Mouse (Mus musculus) liver, postnatal 0 days (tissue): ENCODE data around the gene Matn4. TPM values are rescaled to one million over a fixed set of nuclear protein-coding genes. Genes with fewer than 3 reads are reported as not detected.
A peak's percentile ranks its signal among the peaks of the same experiment; 100 is the strongest.

Experiments used
- ATAC-seq: fragments of 200-750 bp; cut with Nextera tagmentation; 2 replicates; pipeline ENCODE4 v1.8.0; 2017; ENCODE audit warnings: mild to moderate bottlenecking, moderate library complexity
- DNase-seq: peaks from one replicate; pipeline ENCODE4 v3.0.0-alpha.2; 2016
- H3K27ac ChIP-seq: fragments of 300-500 bp; sonication (generic); 2 replicates; pipeline ENCODE4 v1.5.1; 2014; ENCODE audit warnings: antibody characterized with exemption, moderate library complexity, mild to moderate bottlenecking, low read depth
- H3K27me3 ChIP-seq: fragments of 300-500 bp; sonication (generic); 2 replicates; pipeline ENCODE4 v1.6.1; 2014; ENCODE audit warnings: low read length, control low read depth, mixed read lengths; ENCODE audit not compliant: insufficient read depth
- H3K36me3 ChIP-seq: fragments of 300-500 bp; sonication (generic); replicated peaks from 2 replicates; pipeline ENCODE4 v1.6.1; 2014; ENCODE audit warnings: mild to moderate bottlenecking, control low read depth, low read length, moderate library complexity, mixed read lengths; ENCODE audit not compliant: insufficient read depth
- H3K4me1 ChIP-seq: fragments of 300-500 bp; sonication (generic); 2 replicates; pipeline ENCODE4 v1.6.1; 2014; ENCODE audit warnings: antibody characterized with exemption, mild to moderate bottlenecking, control low read depth; ENCODE audit not compliant: insufficient read depth
- H3K4me2 ChIP-seq: fragments of 300-500 bp; sonication (generic); 2 replicates; pipeline ENCODE4 v1.6.1; 2014; ENCODE audit warnings: low read depth, mild to moderate bottlenecking, low read length, moderate library complexity, mixed read lengths
- H3K4me3 ChIP-seq: fragments of 300-500 bp; sonication (generic); 2 replicates; pipeline ENCODE4 v1.5.1; 2014; ENCODE audit warnings: low read depth, low read length
- H3K9ac ChIP-seq: fragments of 300-500 bp; sonication (generic); replicated peaks from 2 replicates; pipeline ENCODE4 v1.6.1; 2014; ENCODE audit warnings: mild to moderate bottlenecking, moderate library complexity
- H3K9me3 ChIP-seq: fragments of 300-500 bp; sonication (generic); 2 replicates; pipeline ENCODE4 v1.6.1; 2016; ENCODE audit warnings: mild to moderate bottlenecking, control low read depth, low read length, mixed read lengths
- CTCF ChIP-seq: sonication (generic); IDR thresholded peaks from 2 replicates; pipeline ENCODE4 v1.5.1; 2016; ENCODE audit warnings: antibody characterized with exemption, low read depth
- EP300 ChIP-seq: IDR thresholded peaks from 2 replicates; pipeline ENCODE4 v1.6.1; 2016; ENCODE audit warnings: antibody characterized with exemption, low read depth, mild to moderate bottlenecking
- WGBS: fragments of 180-500 bp; shearing (Covaris S2); extraction: QIAGEN DNeasy Blood & Tissue Kit; methylation state at CpG from one replicate; pipeline ENCODE4 v1.1.7; 2014; ENCODE audit not compliant: insufficient replicate concordance; 5-methylcytosine and 5-hydroxymethylcytosine counted together
- polyA plus RNA-seq: library from polyadenylated mRNA; unstranded; fragments of >200 nt; fragmentation: Nextera tagmentation; extraction: Ambion mirVana; gene quantifications from 2 replicates; pipeline ENCODE4 v1.2.1, GENCODE M21; 2015

Gene Matn4
- polyA plus RNA-seq, 1 experiment from 2014 or later: 0.18 TPM

GRCm38 (mm10) chr2:164442315-164443050 is 37.5 kb upstream of the Matn4 start:
- peaks cover 7% of the 10 kb centered on the region for H3K4me1 ChIP-seq
- peak overlapping the region; percentile 89 for H3K27ac ChIP-seq
- H3K4me2 ChIP-seq: peak overlapping the region; percentile 63
- H3K9me3 ChIP-seq: no peaks in the 10 kb centered on the region
- TF ChIP-seq EP300 (no peak), CTCF (no peak)
- 3% methylated on average over 24 of the region's 29 CpGs for WGBS
- 0 out of 2 replicates have a peak, but pooled peaks cover 6% of the 10 kb centered on the region for H3K27me3 ChIP-seq
- no peaks in the 10 kb centered on the region; the same call in none of the 2 replicates for H3K36me3 ChIP-seq
- peak overlapping the region; percentile 57 for H3K4me3 ChIP-seq
- DNase-seq (no peak), ATAC-seq (peak; percentile 7; the same call in 1 of the 2 replicates)
- H3K9ac ChIP-seq: peak overlapping the region; percentile 77

DNA sequence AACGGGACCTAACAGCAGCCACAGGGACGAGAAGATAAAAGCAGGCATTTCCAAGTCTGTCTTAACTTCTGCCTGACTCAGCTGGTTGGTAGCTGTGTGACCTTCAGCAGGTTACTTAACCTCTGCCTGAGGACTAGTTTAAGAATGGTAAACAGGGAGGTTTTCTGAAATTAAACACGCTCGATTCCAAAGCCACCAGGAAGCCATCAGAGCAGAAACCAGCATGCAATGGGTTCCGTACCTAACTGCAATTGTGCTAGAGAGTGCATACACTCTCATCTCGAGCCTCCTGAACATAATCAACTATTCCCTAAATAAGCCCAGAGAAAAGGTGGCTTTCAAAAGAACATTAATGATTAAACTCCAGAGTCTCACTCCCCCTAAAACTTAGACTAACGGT is 36.8 kb upstream of the Matn4 start:
- no peaks in the 10 kb centered on the region for H3K9me3 ChIP-seq
- 0 out of 2 replicates have a peak, but pooled peaks cover 6% of the 10 kb centered on the region for H3K27me3 ChIP-seq
- DNase-seq: no peak
- WGBS: 21% methylated on average over 7 of the region's 7 CpGs
- H3K4me2 ChIP-seq: peak overlapping the region; percentile 63
- ATAC-seq: no peak
- H3K27ac ChIP-seq: peak overlapping the region; percentile 89
- TF ChIP-seq EP300 (no peak), CTCF (no peak)
- H3K9ac ChIP-seq: peak overlapping the region; percentile 77
- no peaks in the 10 kb centered on the region; the same call in none of the 2 replicates for H3K36me3 ChIP-seq
- H3K4me1 ChIP-seq: peaks cover 7% of the 10 kb centered on the region
- H3K4me3 ChIP-seq: peak overlapping the region; percentile 57

- Histone ChIP-seq H3K9ac (peak overlapping the region; percentile 77), H3K9me3 (no peaks in the 10 kb centered on the region), H3K4me2 (peak overlapping the region; percentile 63), H3K4me1 (peaks cover 12% of the 10 kb centered on the region), H3K36me3 (no peaks in the 10 kb centered on the region; the same call in none of the 2 replicates), H3K27me3 (0 out of 2 replicates have a peak, but pooled peaks cover 6% of the 10 kb centered on the region), H3K27ac (peak overlapping the region; percentile 89), H3K4me3 (peak overlapping the region; percentile 57)
- WGBS: 12% methylated on average over 8 of the region's 8 CpGs
- TF ChIP-seq EP300: no peak
- no peak for TF ChIP-seq CTCF
- peak; percentile 66 for DNase-seq
- no peak for ATAC-seq
These were observed 36.2 kb upstream of the Matn4 start for GRCm38 (mm10) chr2:164441155-164441554.

- ATAC-seq: no peak
- H3K4me1 ChIP-seq: peaks cover 18% of the 10 kb centered on the region
- no peak for DNase-seq
- peak overlapping the region; percentile 89; the same call in 1 of the 2 replicates for H3K27ac ChIP-seq
- H3K27me3 ChIP-seq: 0 out of 2 replicates have a peak, but pooled peaks cover 6% of the 10 kb centered on the region
- no peak for TF ChIP-seq EP300
- no peak for TF ChIP-seq CTCF
- H3K36me3 ChIP-seq: no peaks in the 10 kb centered on the region; the same call in none of the 2 replicates
- 57% methylated on average over 5 of the region's 5 CpGs for WGBS
- H3K4me3 ChIP-seq: peak overlapping the region; percentile 57
- peak overlapping the region; percentile 31 for H3K9ac ChIP-seq
- H3K9me3 ChIP-seq: no peaks in the 10 kb centered on the region
- peak overlapping the region; percentile 63 for H3K4me2 ChIP-seq
These were observed 35.4 kb upstream of the Matn4 start for GRCm38 (mm10) chr2:164440314-164440713.

DNA sequence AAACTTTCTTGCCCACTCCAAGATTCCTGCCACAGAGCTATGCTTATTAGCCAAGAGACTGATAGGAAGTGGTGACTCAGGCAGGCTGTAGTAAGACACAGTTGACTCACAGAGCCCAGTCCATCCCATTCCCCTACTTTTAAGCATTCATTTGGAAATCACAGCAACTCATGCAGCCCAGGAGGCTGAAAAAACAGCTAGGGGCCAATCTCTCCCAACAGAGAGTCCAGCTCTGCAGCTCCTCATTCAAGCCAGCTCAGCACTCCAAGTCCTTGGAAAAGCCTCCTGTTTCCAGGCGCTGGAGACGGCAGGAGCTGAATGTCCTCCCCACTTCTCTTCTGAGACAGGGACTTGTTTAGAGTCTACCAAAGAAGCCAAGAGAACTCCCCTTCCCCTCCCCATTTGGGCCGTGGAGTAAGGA is 34.1 kb upstream of the Matn4 start:
- Histone ChIP-seq H3K9ac (peak overlapping the region; percentile 55), H3K27me3 (0 out of 2 replicates have a peak, but pooled peaks cover 6% of the 10 kb centered on the region), H3K4me2 (peak overlapping the region; percentile 63), H3K4me1 (peaks cover 18% of the 10 kb centered on the region), H3K36me3 (no peaks in the 10 kb centered on the region; the same call in none of the 2 replicates), H3K4me3 (peak overlapping the region; percentile 36), H3K27ac (peak overlapping the region; percentile 44), H3K9me3 (no peaks in the 10 kb centered on the region)
- TF ChIP-seq EP300 (no peak), CTCF (no peak)
- 52% methylated on average over 3 of the region's 3 CpGs for WGBS
- no peak for DNase-seq
- no peak for ATAC-seq

- ATAC-seq (no peak), DNase-seq (no peak)
- H3K36me3 ChIP-seq: peaks cover 2% of the 10 kb centered on the region
- WGBS: 42% methylated on average over 8 of the region's 8 CpGs
- 0 out of 2 replicates have a peak, but pooled peaks cover 6% of the 10 kb centered on the region for H3K27me3 ChIP-seq
- H3K9ac ChIP-seq: no peak overlapping the region; the same call in 1 of the 2 replicates
- peak overlapping the region; percentile 36 for H3K4me3 ChIP-seq
- H3K9me3 ChIP-seq: no peaks in the 10 kb centered on the region
- peaks cover 22% of the 10 kb centered on the region for H3K4me1 ChIP-seq
- 0 out of 2 replicates have a peak overlapping the region, but pooled peaks have one; percentile 50 for H3K27ac ChIP-seq
- peak overlapping the region; percentile 63 for H3K4me2 ChIP-seq
- no peak for TF ChIP-seq EP300
- TF ChIP-seq CTCF: no peak
These were observed 33.3 kb upstream of the Matn4 start for GRCm38 (mm10) chr2:164438257-164438656.
